Mouse (Mus musculus): ENCODE measurements around the gene Fam234a. TPM values are rescaled to one million over a fixed set of nuclear protein-coding genes. Genes with fewer than 3 reads are reported as not detected.

Gene Fam234a
- total RNA-seq (2023) = 100 to 1,000 TPM; 161 to 194 TPM

GRCm38 (mm10) chr17:26244101-26244841 lies at the start of gene Fam234a:
Gene Fam234a (minus strand): TSS chr17:26244242.

GRCm38 (mm10) chr17:26252539-26253251 lies 8.7 kb upstream of the Fam234a start, which contains the start of gene Luc7l:
Gene Luc7l (plus strand): TSS chr17:26252896.

GRCm38 (mm10) chr17:26207686-26208085 lies 36.4 kb downstream of the Fam234a start, which contains the start of gene Arhgdig:
Gene Arhgdig (minus strand): TSS chr17:26207786.

GRCm38 (mm10) chr17:26202737-26203136 lies 41.3 kb downstream of the Fam234a start, which contains the start of gene Rgs11:
Gene Rgs11 (plus strand): TSS chr17:26202951.

GRCm38 (mm10) chr17:26198892-26199291 lies 45.1 kb downstream of the Fam234a start, which contains the start of gene Pdia2:
Gene Pdia2 (minus strand): TSS chr17:26199087.

Other genes with a start within 250 kb of the Fam234a start
- gene Rab11fip3, start 174.7 kb downstream of the Fam234a start, total RNA-seq (2023) = 1 to 10 TPM; 5.1 to 6.8 TPM
- 1 to 10 TPM; 5.0 to 6.8 TPM for gene Decr2, start 153.9 kb downstream of the Fam234a start, total RNA-seq (2023)
- 1 to 10 TPM; 2.2 to 2.8 TPM for gene Nme4, start 148.6 kb downstream of the Fam234a start, total RNA-seq (2023)
- gene Tmem8, start 130.9 kb downstream of the Fam234a start, total RNA-seq (2023) = 10 to 100 TPM; 20.9 to 23.1 TPM
- gene Mrpl28, start 120.7 kb downstream of the Fam234a start, total RNA-seq (2023) = 10 to 100 TPM; 29.3 to 35.8 TPM
- gene Axin1, start 105.6 kb downstream of the Fam234a start, total RNA-seq (2023) = 10 to 100 TPM; 49.8 to 53.8 TPM
- gene Pdia2, start 45.2 kb downstream of the Fam234a start, total RNA-seq (2023) = not detected
- 1 to 10 TPM in 1 of 2 experiments, under 1 TPM in 1; 0.31 to 1.6 TPM for gene Rgs11, start 41.3 kb downstream of the Fam234a start, total RNA-seq (2023)
- not detected for gene Arhgdig, start 36.5 kb downstream of the Fam234a start, total RNA-seq (2023)
- gene Luc7l, start 8.7 kb upstream of the Fam234a start, total RNA-seq (2023) = 10 to 100 TPM; 50.4 to 53.7 TPM
- 10 to 100 TPM; 15.5 to 16.8 TPM for gene Neurl1b, start 170.6 kb upstream of the Fam234a start, total RNA-seq (2023)

All from monocyte, adult 59 days (primary cell).